Mouse (Mus musculus): Measurements from ENCODE around the gene Prkce. TPM values are rescaled to one million over a fixed set of nuclear protein-coding genes. Genes with fewer than 3 reads are reported as not detected.

Gene Prkce
- polyA plus RNA-seq, 1 experiment from 2014 or later, result 5.0 TPM

- Histone ChIP-seq H3K9ac (ENCODE audit: low read depth, low read length) (no peak overlapping the region), H3K4me3 (ENCODE audit: low read length) (no peak overlapping the region), H3K4me2 (ENCODE audit: low read depth, low read length) (no peak overlapping the region), H3K4me1 (ENCODE audit: control insufficient read depth, insufficient read depth, low read length) (no peaks in the 10 kb centered on the region), H3K27me3 (replicated peaks; ENCODE audit: control insufficient read depth, insufficient read depth, low read length) (no peaks in the 10 kb centered on the region), H3K36me3 (ENCODE audit: control insufficient read depth, insufficient read depth, low read length) (no peaks in the 10 kb centered on the region), H3K9me3 (ENCODE audit: control insufficient read depth, low read length) (no peaks in the 10 kb centered on the region), H3K27ac (ENCODE audit: low read length) (no peak overlapping the region)
- WGBS, result 73% methylated on average over 10 of the region's 10 CpGs
- ATAC-seq, result no peak
These were observed 384.0 kb downstream of the Prkce start for GRCm38 (mm10) chr17:86551561-86551960.

GRCm38 (mm10) chr17:86551995-86552394 is 384.4 kb downstream of the Prkce start:
- Histone ChIP-seq H3K27ac (ENCODE audit: low read length) (no peak overlapping the region), H3K4me1 (ENCODE audit: control insufficient read depth, insufficient read depth, low read length) (no peaks in the 10 kb centered on the region), H3K4me3 (ENCODE audit: low read length) (no peak overlapping the region), H3K9ac (ENCODE audit: low read depth, low read length) (no peak overlapping the region), H3K4me2 (ENCODE audit: low read depth, low read length) (no peak overlapping the region), H3K36me3 (ENCODE audit: control insufficient read depth, insufficient read depth, low read length) (no peaks in the 10 kb centered on the region), H3K9me3 (ENCODE audit: control insufficient read depth, low read length) (no peaks in the 10 kb centered on the region), H3K27me3 (replicated peaks; ENCODE audit: control insufficient read depth, insufficient read depth, low read length) (no peaks in the 10 kb centered on the region)
- no peak for ATAC-seq
- 79% methylated on average over 6 of the region's 6 CpGs for WGBS

- no peaks in the 10 kb centered on the region for H3K36me3 ChIP-seq (ENCODE audit: control insufficient read depth, insufficient read depth, low read length)
- H3K27ac ChIP-seq (ENCODE audit: low read length), result no peak overlapping the region
- H3K4me1 ChIP-seq (ENCODE audit: control insufficient read depth, insufficient read depth, low read length), result 0 out of 2 replicates have a peak, but pooled peaks cover 4% of the 10 kb centered on the region
- ATAC-seq, result peak; percentile 52; the same call in 1 of the 2 replicates
- H3K9ac ChIP-seq (ENCODE audit: low read depth, low read length), result no peak overlapping the region
- no peak overlapping the region for H3K4me2 ChIP-seq (ENCODE audit: low read depth, low read length)
- WGBS, result 49% methylated on average over 15 of the region's 15 CpGs
- H3K27me3 ChIP-seq (replicated peaks; ENCODE audit: control insufficient read depth, insufficient read depth, low read length), result no peaks in the 10 kb centered on the region
- no peak overlapping the region for H3K4me3 ChIP-seq (ENCODE audit: low read length)
- no peaks in the 10 kb centered on the region for H3K9me3 ChIP-seq (ENCODE audit: control insufficient read depth, low read length)
These were observed 391.8 kb downstream of the Prkce start for GRCm38 (mm10) chr17:86559206-86559891.

GRCm38 (mm10) chr17:86560499-86560898 is 392.9 kb downstream of the Prkce start:
- H3K9ac ChIP-seq (ENCODE audit: low read depth, low read length), result no peak overlapping the region
- ATAC-seq, result no peak
- no peak overlapping the region for H3K4me2 ChIP-seq (ENCODE audit: low read depth, low read length)
- no peaks in the 10 kb centered on the region for H3K9me3 ChIP-seq (ENCODE audit: control insufficient read depth, low read length)
- no peaks in the 10 kb centered on the region for H3K36me3 ChIP-seq (ENCODE audit: control insufficient read depth, insufficient read depth, low read length)
- H3K4me3 ChIP-seq (ENCODE audit: low read length), result no peak overlapping the region
- no peaks in the 10 kb centered on the region for H3K27me3 ChIP-seq (replicated peaks; ENCODE audit: control insufficient read depth, insufficient read depth, low read length)
- no peak overlapping the region for H3K27ac ChIP-seq (ENCODE audit: low read length)
- H3K4me1 ChIP-seq (ENCODE audit: control insufficient read depth, insufficient read depth, low read length), result 0 out of 2 replicates have a peak, but pooled peaks cover 4% of the 10 kb centered on the region
- WGBS, result 57% methylated on average over 3 of the region's 3 CpGs

- H3K9ac ChIP-seq (ENCODE audit: low read depth, low read length), result no peak overlapping the region
- 72% methylated on average over 5 of the region's 5 CpGs for WGBS
- peaks cover 8% of the 10 kb centered on the region for H3K4me1 ChIP-seq (ENCODE audit: control insufficient read depth, insufficient read depth, low read length)
- H3K36me3 ChIP-seq (ENCODE audit: control insufficient read depth, insufficient read depth, low read length), result no peaks in the 10 kb centered on the region
- H3K27me3 ChIP-seq (replicated peaks; ENCODE audit: control insufficient read depth, insufficient read depth, low read length), result no peaks in the 10 kb centered on the region
- H3K4me2 ChIP-seq (ENCODE audit: low read depth, low read length), result no peak overlapping the region
- H3K9me3 ChIP-seq (ENCODE audit: control insufficient read depth, low read length), result no peaks in the 10 kb centered on the region
- H3K4me3 ChIP-seq (ENCODE audit: low read length), result no peak overlapping the region
- no peak for ATAC-seq
- H3K27ac ChIP-seq (ENCODE audit: low read length), result no peak overlapping the region
These were observed 402.9 kb downstream of the Prkce start for GRCm38 (mm10) chr17:86570491-86570890.

- ATAC-seq, result no peak
- Histone ChIP-seq H3K4me1 (ENCODE audit: control insufficient read depth, insufficient read depth, low read length) (peaks cover 8% of the 10 kb centered on the region), H3K4me2 (ENCODE audit: low read depth, low read length) (no peak overlapping the region), H3K9ac (ENCODE audit: low read depth, low read length) (no peak overlapping the region), H3K27me3 (replicated peaks; ENCODE audit: control insufficient read depth, insufficient read depth, low read length) (no peaks in the 10 kb centered on the region), H3K27ac (ENCODE audit: low read length) (no peak overlapping the region), H3K9me3 (ENCODE audit: control insufficient read depth, low read length) (no peaks in the 10 kb centered on the region), H3K4me3 (ENCODE audit: low read length) (no peak overlapping the region), H3K36me3 (ENCODE audit: control insufficient read depth, insufficient read depth, low read length) (no peaks in the 10 kb centered on the region)
- 93% methylated on average over 3 of the region's 3 CpGs for WGBS
These were observed 403.7 kb downstream of the Prkce start for GRCm38 (mm10) chr17:86571266-86571665.

GRCm38 (mm10) chr17:86572136-86572535 is 404.6 kb downstream of the Prkce start:
- Histone ChIP-seq H3K4me3 (ENCODE audit: low read length) (no peak overlapping the region), H3K36me3 (ENCODE audit: control insufficient read depth, insufficient read depth, low read length) (no peaks in the 10 kb centered on the region), H3K9ac (ENCODE audit: low read depth, low read length) (no peak overlapping the region), H3K9me3 (ENCODE audit: control insufficient read depth, low read length) (no peaks in the 10 kb centered on the region), H3K4me2 (ENCODE audit: low read depth, low read length) (no peak overlapping the region), H3K4me1 (ENCODE audit: control insufficient read depth, insufficient read depth, low read length) (peaks cover 8% of the 10 kb centered on the region), H3K27me3 (replicated peaks; ENCODE audit: control insufficient read depth, insufficient read depth, low read length) (no peaks in the 10 kb centered on the region), H3K27ac (ENCODE audit: low read length) (no peak overlapping the region)
- WGBS, result 58% methylated on average over 6 of the region's 6 CpGs
- no peak for ATAC-seq

- no peak overlapping the region for H3K9ac ChIP-seq (ENCODE audit: low read depth, low read length)
- ATAC-seq, result no peak
- no peaks in the 10 kb centered on the region for H3K36me3 ChIP-seq (ENCODE audit: control insufficient read depth, insufficient read depth, low read length)
- no peak overlapping the region; the same call in 1 of the 2 replicates for H3K27ac ChIP-seq (ENCODE audit: low read length)
- peaks cover 8% of the 10 kb centered on the region for H3K4me1 ChIP-seq (ENCODE audit: control insufficient read depth, insufficient read depth, low read length)
- no peak overlapping the region for H3K4me3 ChIP-seq (ENCODE audit: low read length)
- H3K9me3 ChIP-seq (ENCODE audit: control insufficient read depth, low read length), result no peaks in the 10 kb centered on the region
- WGBS, result 39% methylated on average over 8 of the region's 8 CpGs
- no peaks in the 10 kb centered on the region for H3K27me3 ChIP-seq (replicated peaks; ENCODE audit: control insufficient read depth, insufficient read depth, low read length)
- no peak overlapping the region for H3K4me2 ChIP-seq (ENCODE audit: low read depth, low read length)
These were observed 405.0 kb downstream of the Prkce start for GRCm38 (mm10) chr17:86572576-86572975.

- H3K9ac ChIP-seq (ENCODE audit: low read depth, low read length), result no peak overlapping the region
- WGBS, result 72% methylated on average over 16 of the region's 16 CpGs
- H3K27me3 ChIP-seq (replicated peaks; ENCODE audit: control insufficient read depth, insufficient read depth, low read length), result no peaks in the 10 kb centered on the region
- peaks cover 8% of the 10 kb centered on the region for H3K4me1 ChIP-seq (ENCODE audit: control insufficient read depth, insufficient read depth, low read length)
- H3K9me3 ChIP-seq (ENCODE audit: control insufficient read depth, low read length), result no peaks in the 10 kb centered on the region
- no peak overlapping the region; the same call in 1 of the 2 replicates for H3K27ac ChIP-seq (ENCODE audit: low read length)
- no peak overlapping the region for H3K4me2 ChIP-seq (ENCODE audit: low read depth, low read length)
- no peak overlapping the region for H3K4me3 ChIP-seq (ENCODE audit: low read length)
- no peaks in the 10 kb centered on the region for H3K36me3 ChIP-seq (ENCODE audit: control insufficient read depth, insufficient read depth, low read length)
- peak; percentile 28; the same call in 1 of the 2 replicates for ATAC-seq
These were observed 406.1 kb downstream of the Prkce start for GRCm38 (mm10) chr17:86573596-86574248.
